Mouse (Mus musculus): ENCODE measurements around the gene Mlxip.

GRCm38 (mm10) chr5:123388452-123388851 lies 6.1 kb upstream of the Mlxip start:
- no peak for TF ChIP-seq CTCF (IDR thresholded peaks at IDR 0.05; ENCODE audit: control insufficient read depth, insufficient read depth, insufficient replicate concordance, low read depth, low read length)
- no peak for TF ChIP-seq POLR2A (IDR thresholded peaks at IDR 0.05; ENCODE audit: control insufficient read depth, low read depth, low read length)

All from testis, adult 2 months (tissue).